Mouse (Mus musculus) adrenal gland, adult 2 months (tissue): ENCODE measurements around the gene 4933406M09Rik. TPM values are rescaled to one million over a fixed set of nuclear protein-coding genes. Genes with fewer than 3 reads are reported as not detected.

Experiments
- DNase-seq: peaks from one replicate; pipeline ENCODE4 v3.0.0; 2021
- polyA plus RNA-seq: library from polyadenylated mRNA; depleted of rRNA; stranded (reverse); fragments of >200 nt; gene quantifications from 2 replicates; pipeline ENCODE4 v1.2.3, GENCODE M21; 2012
- total RNA-seq, 2 experiments: library from RNA; stranded (reverse); gene quantifications; 2 replicates each; pipeline ENCODE4 v1.2.3; 2021

4933406M09Rik gene
- total and polyA plus RNA-seq, 3 experiments = not detected

- no peak for DNase-seq
Observed at GRCm38 (mm10) chr1:134381051-134381450, 4.7 kb upstream of the 4933406M09Rik start.

GRCm38 (mm10) chr1:134381795-134382625, 3.7 kb upstream of the 4933406M09Rik start:
- no peak for DNase-seq

GRCm38 (mm10) chr1:134384581-134384980, 1.2 kb upstream of the 4933406M09Rik start:
- DNase-seq = no peak

- DNase-seq = no peak
Observed at GRCm38 (mm10) chr1:134385176-134385575, 564 bp upstream of the 4933406M09Rik start.

- DNase-seq = no peak
Observed at GRCm38 (mm10) chr1:134393827-134394226, 8.1 kb downstream of the 4933406M09Rik start.

GRCm38 (mm10) chr1:134398210-134398609, 12.5 kb downstream of the 4933406M09Rik start:
- no peak for DNase-seq

- no peak for DNase-seq
Observed at GRCm38 (mm10) chr1:134399735-134400134, 14.0 kb downstream of the 4933406M09Rik start.

- DNase-seq = peak; percentile 92
Observed at GRCm38 (mm10) chr1:134405509-134406413, 20.0 kb downstream of the 4933406M09Rik start, which contains the start of gene Cyb5r1. Gene Cyb5r1, plus strand, starts transcription at chr1:134405559.

- DNase-seq = no peak
Observed at GRCm38 (mm10) chr1:134406414-134406771, 20.7 kb downstream of the 4933406M09Rik start.

GRCm38 (mm10) chr1:134408080-134408479, 22.3 kb downstream of the 4933406M09Rik start:
- no peak for DNase-seq

GRCm38 (mm10) chr1:134411706-134412629, 26.2 kb downstream of the 4933406M09Rik start:
- DNase-seq = no peak

GRCm38 (mm10) chr1:134414038-134414437, 28.3 kb downstream of the 4933406M09Rik start:
- DNase-seq = no peak

- DNase-seq = no peak
Observed at GRCm38 (mm10) chr1:134414501-134415167, 28.9 kb downstream of the 4933406M09Rik start.

- DNase-seq = peak; percentile 99
Observed at GRCm38 (mm10) chr1:134415168-134415831, 29.6 kb downstream of the 4933406M09Rik start, which contains the start of gene Adipor1. Gene Adipor1, plus strand, starts transcription at chr1:134415378.

- peak; percentile 61 for DNase-seq
Observed at GRCm38 (mm10) chr1:134418414-134418975, 32.8 kb downstream of the 4933406M09Rik start.

- DNase-seq = no peak
Observed at GRCm38 (mm10) chr1:134419176-134419575, 33.4 kb downstream of the 4933406M09Rik start.

- DNase-seq = peak; percentile 91
Observed at GRCm38 (mm10) chr1:134419751-134420458, 34.2 kb downstream of the 4933406M09Rik start.

GRCm38 (mm10) chr1:134423911-134424310, 38.2 kb downstream of the 4933406M09Rik start:
- DNase-seq = no peak

- DNase-seq = no peak
Observed at GRCm38 (mm10) chr1:134426289-134426688, 40.5 kb downstream of the 4933406M09Rik start.
